Mouse (Mus musculus): ENCODE data around the gene Neurl3.

The Neurl3 gene

GRCm38 (mm10) chr1:36299126-36299525 lies 24.6 kb upstream of the Neurl3 start:
- no peak for DNase-seq (ENCODE audit: extremely low spot score, low read depth, low spot score)

GRCm38 (mm10) chr1:36298107-36298506 lies 23.6 kb upstream of the Neurl3 start:
- no peak for DNase-seq (ENCODE audit: extremely low spot score, low read depth, low spot score)

- DNase-seq (ENCODE audit: extremely low spot score, low read depth, low spot score): no peak
Observed at GRCm38 (mm10) chr1:36296466-36297149, 22.1 kb upstream of the Neurl3 start.

GRCm38 (mm10) chr1:36294402-36294801 lies 19.9 kb upstream of the Neurl3 start:
- no peak for DNase-seq (ENCODE audit: extremely low spot score, low read depth, low spot score)

- DNase-seq (ENCODE audit: extremely low spot score, low read depth, low spot score): no peak
Observed at GRCm38 (mm10) chr1:36293470-36293869, 19.0 kb upstream of the Neurl3 start.

- no peak for DNase-seq (ENCODE audit: extremely low spot score, low read depth, low spot score)
Observed at GRCm38 (mm10) chr1:36281849-36282248, 7.4 kb upstream of the Neurl3 start.

- no peak for DNase-seq (ENCODE audit: extremely low spot score, low read depth, low spot score)
Observed at GRCm38 (mm10) chr1:36280938-36281337, 6.5 kb upstream of the Neurl3 start.

GRCm38 (mm10) chr1:36279202-36279601 lies 4.7 kb upstream of the Neurl3 start:
- peak; percentile 67 for DNase-seq (ENCODE audit: extremely low spot score, low read depth, low spot score)

- DNase-seq (ENCODE audit: extremely low spot score, low read depth, low spot score): peak; percentile 47
Observed at GRCm38 (mm10) chr1:36277267-36278060, 3.0 kb upstream of the Neurl3 start.

- no peak for DNase-seq (ENCODE audit: extremely low spot score, low read depth, low spot score)
Observed at GRCm38 (mm10) chr1:36275635-36276389, 1.3 kb upstream of the Neurl3 start.

GRCm38 (mm10) chr1:36273288-36273687 lies 1.2 kb downstream of the Neurl3 start:
- DNase-seq (ENCODE audit: extremely low spot score, low read depth, low spot score): no peak

- DNase-seq (ENCODE audit: extremely low spot score, low read depth, low spot score): no peak
Observed at GRCm38 (mm10) chr1:36272546-36272945, 1.9 kb downstream of the Neurl3 start.

- no peak for DNase-seq (ENCODE audit: extremely low spot score, low read depth, low spot score)
Observed at GRCm38 (mm10) chr1:36271516-36272230, 2.8 kb downstream of the Neurl3 start.

- DNase-seq (ENCODE audit: extremely low spot score, low read depth, low spot score): no peak
Observed at GRCm38 (mm10) chr1:36270666-36271065, 3.8 kb downstream of the Neurl3 start.

GRCm38 (mm10) chr1:36269121-36269795 lies 5.2 kb downstream of the Neurl3 start:
- DNase-seq (ENCODE audit: extremely low spot score, low read depth, low spot score): no peak

- no peak for DNase-seq (ENCODE audit: extremely low spot score, low read depth, low spot score)
Observed at GRCm38 (mm10) chr1:36267595-36267994, 6.9 kb downstream of the Neurl3 start.

GRCm38 (mm10) chr1:36266293-36266692 lies 8.2 kb downstream of the Neurl3 start:
- DNase-seq (ENCODE audit: extremely low spot score, low read depth, low spot score): no peak

- DNase-seq (ENCODE audit: extremely low spot score, low read depth, low spot score): no peak
Observed at GRCm38 (mm10) chr1:36263833-36264488, 10.5 kb downstream of the Neurl3 start.

- DNase-seq (ENCODE audit: extremely low spot score, low read depth, low spot score): no peak
Observed at GRCm38 (mm10) chr1:36261708-36262504, 12.6 kb downstream of the Neurl3 start.
